Mouse (Mus musculus) gastrocnemius, postnatal 25 days (tissue): ENCODE measurements around the gene Gm20388. TPM values are rescaled to one million over a fixed set of nuclear protein-coding genes. Genes with fewer than 3 reads are reported as not detected.
A peak's percentile ranks its signal among the peaks of the same experiment; 100 is the strongest.

Experiments
- DNase-seq: peaks from one replicate; pipeline ENCODE4 v3.0.0; 2022
- total RNA-seq, 2 experiments: library from RNA; stranded (reverse); gene quantifications; 1 replicate in 1 of 2; 2 replicates in 1 of 2; pipeline ENCODE4 v1.2.3; 2021

The Gm20388 gene
- total RNA-seq, 2 experiments from 2014 or later, result 6.7 TPM; not detected in 1

- DNase-seq, result no peak
Observed at GRCm38 (mm10) chr8:121905420-121905819, 1994.8 kb downstream of the Gm20388 start.

GRCm38 (mm10) chr8:121905864-121906263 lies 1995.2 kb downstream of the Gm20388 start:
- DNase-seq, result no peak

GRCm38 (mm10) chr8:121906542-121907512 lies 1996.2 kb downstream of the Gm20388 start:
- DNase-seq, result no peak

GRCm38 (mm10) chr8:121907587-121908248 lies 1997.1 kb downstream of the Gm20388 start, which contains the start of gene Slc7a5:
Gene Slc7a5, minus strand, starts transcription at chr8:121907694.
- peak; percentile 96 for DNase-seq

GRCm38 (mm10) chr8:121908378-121909147 lies 1997.9 kb downstream of the Gm20388 start:
- no peak for DNase-seq

- DNase-seq, result no peak
Observed at GRCm38 (mm10) chr8:121909148-121909541, 1998.5 kb downstream of the Gm20388 start.

- no peak for DNase-seq
Observed at GRCm38 (mm10) chr8:121909663-121910062, 1999.0 kb downstream of the Gm20388 start.

- no peak for DNase-seq
Observed at GRCm38 (mm10) chr8:121911400-121911799, 2000.8 kb downstream of the Gm20388 start.

- no peak for DNase-seq
Observed at GRCm38 (mm10) chr8:121911987-121912386, 2001.3 kb downstream of the Gm20388 start.

- DNase-seq, result no peak
Observed at GRCm38 (mm10) chr8:121912831-121913230, 2002.2 kb downstream of the Gm20388 start.

GRCm38 (mm10) chr8:121913378-121913777 lies 2002.7 kb downstream of the Gm20388 start:
- DNase-seq, result no peak

GRCm38 (mm10) chr8:121919158-121919557 lies 2008.5 kb downstream of the Gm20388 start:
- DNase-seq, result no peak

- peak; percentile 37 for DNase-seq
Observed at GRCm38 (mm10) chr8:121919731-121920130, 2009.1 kb downstream of the Gm20388 start.

- no peak for DNase-seq
Observed at GRCm38 (mm10) chr8:121921582-121921981, 2010.9 kb downstream of the Gm20388 start.

- peak; percentile 40 for DNase-seq
Observed at GRCm38 (mm10) chr8:121922101-121922500, 2011.5 kb downstream of the Gm20388 start.

- DNase-seq, result no peak
Observed at GRCm38 (mm10) chr8:121924681-121925080, 2014.0 kb downstream of the Gm20388 start.

- DNase-seq, result peak; percentile 44
Observed at GRCm38 (mm10) chr8:121925624-121926023, 2015.0 kb downstream of the Gm20388 start.

- no peak for DNase-seq
Observed at GRCm38 (mm10) chr8:121926266-121926665, 2015.6 kb downstream of the Gm20388 start.

- DNase-seq, result no peak
Observed at GRCm38 (mm10) chr8:121927316-121927715, 2016.7 kb downstream of the Gm20388 start.

GRCm38 (mm10) chr8:121930047-121930446 lies 2019.4 kb downstream of the Gm20388 start:
- no peak for DNase-seq

- no peak for DNase-seq
Observed at GRCm38 (mm10) chr8:121931571-121931970, 2020.9 kb downstream of the Gm20388 start.

GRCm38 (mm10) chr8:121932026-121932667 lies 2021.5 kb downstream of the Gm20388 start:
- DNase-seq, result peak; percentile 66
